Mouse (Mus musculus) lung, embryonic 16.5 days (tissue): ENCODE results near the gene Cyld. TPM values are rescaled to one million over a fixed set of nuclear protein-coding genes. Genes with fewer than 3 reads are reported as not detected.
"Not testable (repeated sequence)": the region's sequence is repeated elsewhere in the genome, so short reads cannot be mapped to it uniquely, and the experiment has no call there.

Experiments used
- ATAC-seq: fragments of 200-750 bp; cut with Nextera tagmentation; 2 replicates; pipeline ENCODE4 v1.8.0; 2017; ENCODE audit warnings: low read depth, mild to moderate bottlenecking, moderate library complexity
- H3K27ac ChIP-seq: fragments of 300-500 bp; sonication (generic); 2 replicates; pipeline ENCODE4 v1.5.1; 2014; ENCODE audit warnings: mild to moderate bottlenecking, control low read depth, low read length
- H3K27me3 ChIP-seq: fragments of 300-500 bp; sonication (generic); 2 replicates; pipeline ENCODE4 v1.6.1; 2014; ENCODE audit warnings: low read depth, low read length, mixed read lengths; ENCODE audit not compliant: control insufficient read depth, insufficient read depth
- H3K36me3 ChIP-seq: fragments of 300-500 bp; sonication (generic); 2 replicates; pipeline ENCODE4 v1.6.1; 2014; ENCODE audit warnings: low read length; ENCODE audit not compliant: control insufficient read depth, insufficient read depth
- H3K4me1 ChIP-seq: fragments of 300-500 bp; sonication (generic); replicated peaks from 2 replicates; pipeline ENCODE4 v1.6.1; 2014; ENCODE audit warnings: low read length, mixed read lengths; ENCODE audit not compliant: control insufficient read depth, insufficient read depth
- H3K4me2 ChIP-seq: fragments of 300-500 bp; sonication (generic); 2 replicates; pipeline ENCODE4 v1.6.1; 2014; ENCODE audit warnings: low read depth, low read length, control low read depth
- H3K4me3 ChIP-seq: fragments of 300-500 bp; sonication (generic); 2 replicates; pipeline ENCODE4 v1.5.1; 2014; ENCODE audit warnings: mild to moderate bottlenecking, low read length, control low read depth
- H3K9ac ChIP-seq: fragments of 300-500 bp; sonication (generic); 2 replicates; pipeline ENCODE4 v1.6.1; 2014; ENCODE audit warnings: low read length, control low read depth
- H3K9me3 ChIP-seq: fragments of 300-500 bp; sonication (generic); 2 replicates; pipeline ENCODE4 v1.6.1; 2016; ENCODE audit warnings: low read length; ENCODE audit not compliant: control insufficient read depth
- WGBS: fragments of 180-500 bp; shearing (Covaris S2); extraction: QIAGEN DNeasy Blood & Tissue Kit; methylation state at CpG from one replicate; pipeline ENCODE4 v1.1.7; 2014; 5-methylcytosine and 5-hydroxymethylcytosine counted together
- polyA plus RNA-seq: library from polyadenylated mRNA; unstranded; fragments of >200 nt; fragmentation: Nextera tagmentation; extraction: Ambion mirVana; gene quantifications from 2 replicates; pipeline ENCODE4 v1.2.1, GENCODE M21; 2015

Gene Cyld
- polyA plus RNA-seq, 1 experiment from 2014 or later = 16.0 TPM

GRCm38 (mm10) chr8:88771241-88771640 is 74.4 kb downstream of the Cyld start:
- Histone ChIP-seq H3K4me3 (no peak overlapping the region), H3K27ac (no peak overlapping the region), H3K27me3 (no peaks in the 10 kb centered on the region), H3K9ac (no peak overlapping the region), H3K4me2 (no peak overlapping the region), H3K4me1 (no peaks in the 10 kb centered on the region), H3K9me3 (peaks cover 3% of the 10 kb centered on the region; the same call in 1 of the 2 replicates), H3K36me3 (no peaks in the 10 kb centered on the region)
- ATAC-seq = no peak
- WGBS = 79% methylated on average over 7 of the region's 7 CpGs

- H3K9me3 ChIP-seq = peaks cover 3% of the 10 kb centered on the region; the same call in 1 of the 2 replicates
- H3K4me2 ChIP-seq = no peak overlapping the region
- no peaks in the 10 kb centered on the region for H3K36me3 ChIP-seq
- no peaks in the 10 kb centered on the region for H3K4me1 ChIP-seq
- 55% methylated on average over 19 of the region's 19 CpGs for WGBS
- H3K27ac ChIP-seq = no peak overlapping the region
- H3K27me3 ChIP-seq = no peaks in the 10 kb centered on the region
- no peak for ATAC-seq
- H3K9ac ChIP-seq = no peak overlapping the region
- H3K4me3 ChIP-seq = no peak overlapping the region
These were observed 77.9 kb downstream of the Cyld start for GRCm38 (mm10) chr8:88774593-88775297.

GRCm38 (mm10) chr8:88775298-88775646 is 78.4 kb downstream of the Cyld start:
- no peak overlapping the region for H3K9ac ChIP-seq
- no peak overlapping the region for H3K27ac ChIP-seq
- WGBS = 80% methylated on average over 7 of the region's 7 CpGs
- no peaks in the 10 kb centered on the region for H3K27me3 ChIP-seq
- 0 out of 2 replicates have a peak, but pooled peaks cover 3% of the 10 kb centered on the region for H3K4me1 ChIP-seq
- no peak overlapping the region for H3K4me3 ChIP-seq
- no peaks in the 10 kb centered on the region for H3K9me3 ChIP-seq
- no peaks in the 10 kb centered on the region for H3K36me3 ChIP-seq
- H3K4me2 ChIP-seq = no peak overlapping the region
- no peak for ATAC-seq

- Histone ChIP-seq H3K9me3 (no peaks in the 10 kb centered on the region), H3K4me2 (no peak overlapping the region), H3K27me3 (no peaks in the 10 kb centered on the region), H3K36me3 (no peaks in the 10 kb centered on the region), H3K27ac (peak overlapping the region; percentile 12; the same call in 1 of the 2 replicates), H3K9ac (no peak overlapping the region), H3K4me3 (no peak overlapping the region), H3K4me1 (0 out of 2 replicates have a peak, but pooled peaks cover 3% of the 10 kb centered on the region)
- 62% methylated on average over 3 of the region's 3 CpGs for WGBS
- peak; percentile 45; the same call in 1 of the 2 replicates for ATAC-seq
These were observed 83.3 kb downstream of the Cyld start for GRCm38 (mm10) chr8:88780142-88780541.

GRCm38 (mm10) chr8:88781283-88781682 is 84.5 kb downstream of the Cyld start:
- Histone ChIP-seq H3K4me1 (0 out of 2 replicates have a peak, but pooled peaks cover 3% of the 10 kb centered on the region), H3K9me3 (no peaks in the 10 kb centered on the region), H3K36me3 (no peaks in the 10 kb centered on the region), H3K27me3 (no peaks in the 10 kb centered on the region), H3K9ac (no peak overlapping the region), H3K4me3 (no peak overlapping the region), H3K27ac (no peak overlapping the region), H3K4me2 (no peak overlapping the region)
- no peak for ATAC-seq
- WGBS = 68% methylated on average over 5 of the region's 5 CpGs

GRCm38 (mm10) chr8:88783722-88784121 is 86.9 kb downstream of the Cyld start:
- no peaks in the 10 kb centered on the region for H3K27me3 ChIP-seq
- no peak for ATAC-seq
- H3K4me3 ChIP-seq = no peak overlapping the region
- H3K27ac ChIP-seq = no peak overlapping the region
- H3K9ac ChIP-seq = no peak overlapping the region
- H3K36me3 ChIP-seq = no peaks in the 10 kb centered on the region
- 0 out of 2 replicates have a peak, but pooled peaks cover 3% of the 10 kb centered on the region for H3K4me1 ChIP-seq
- H3K4me2 ChIP-seq = no peak overlapping the region
- no peaks in the 10 kb centered on the region for H3K9me3 ChIP-seq
- WGBS = 87% methylated on average over 1 of the region's 1 CpGs

GRCm38 (mm10) chr8:88788335-88788734 is 91.5 kb downstream of the Cyld start:
- not testable (repeated sequence) for H3K36me3 ChIP-seq, H3K27me3 ChIP-seq, H3K4me3 ChIP-seq, H3K9me3 ChIP-seq, ATAC-seq, H3K9ac ChIP-seq, H3K4me1 ChIP-seq, H3K27ac ChIP-seq, H3K4me2 ChIP-seq
- WGBS = 58% methylated on average over 3 of the region's 3 CpGs

GRCm38 (mm10) chr8:88792691-88793323 is 96.0 kb downstream of the Cyld start:
- ATAC-seq = peak; percentile 49; the same call in 1 of the 2 replicates

GRCm38 (mm10) chr8:88793324-88793722 is 96.5 kb downstream of the Cyld start:
- no peak overlapping the region for H3K4me2 ChIP-seq
- H3K9ac ChIP-seq = no peak overlapping the region
- no peak overlapping the region for H3K4me3 ChIP-seq
- no peaks in the 10 kb centered on the region for H3K4me1 ChIP-seq
- WGBS = 77% methylated on average over 9 of the region's 9 CpGs
- no peaks in the 10 kb centered on the region for H3K9me3 ChIP-seq
- H3K27ac ChIP-seq = no peak overlapping the region
- H3K27me3 ChIP-seq = no peaks in the 10 kb centered on the region
- ATAC-seq = no peak
- no peaks in the 10 kb centered on the region for H3K36me3 ChIP-seq

More at GRCm38 (mm10) chr8:88792691-88793323, 96.0 kb downstream of the Cyld start:
- no peak overlapping the region for H3K4me2 ChIP-seq
- H3K9ac ChIP-seq = no peak overlapping the region
- H3K4me3 ChIP-seq = no peak overlapping the region
- no peaks in the 10 kb centered on the region for H3K9me3 ChIP-seq
- H3K27me3 ChIP-seq = no peaks in the 10 kb centered on the region
- H3K4me1 ChIP-seq = no peaks in the 10 kb centered on the region
- no peak overlapping the region for H3K27ac ChIP-seq
- WGBS = 54% methylated on average over 8 of the region's 8 CpGs
- H3K36me3 ChIP-seq = no peaks in the 10 kb centered on the region
